Mouse (Mus musculus): ENCODE measurements at regions not wholly inside any gene's neighbourhood (a gene's known extent, or its start where the extent isn't known, plus 50 kb on each side); places are given as distances from the start of the nearest gene placed in this dataset.

DNA sequence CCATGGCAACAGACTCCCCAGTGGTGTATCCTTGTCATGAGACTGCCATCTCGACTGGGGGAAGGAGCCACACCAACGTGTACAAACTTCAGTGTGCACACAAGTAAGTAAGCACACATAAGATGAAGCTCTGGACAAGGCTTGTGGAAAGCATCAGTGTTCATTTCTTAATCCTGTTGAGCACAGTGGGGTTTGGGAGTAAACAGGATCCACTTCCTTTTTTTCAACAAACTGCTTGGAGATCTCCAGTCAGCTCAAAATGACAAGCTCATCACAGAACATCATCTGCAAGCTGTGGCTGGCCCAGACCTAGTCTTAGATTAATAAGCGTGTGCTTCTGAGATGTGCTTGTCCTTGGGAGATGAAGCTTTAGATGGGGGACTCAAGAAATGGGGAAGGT lies 75.6 kb upstream of the Nrp1 start:
- TF ChIP-seq CTCF (IDR thresholded peaks at IDR 0.05 in 2 of 3, conservative IDR thresholded peaks at IDR 0.05 in 1 of 3; ENCODE audit: control insufficient read depth in 1 of 3, insufficient read depth in 1 of 3, low read depth in 2 of 3, low read length in 3 of 3, poor library complexity in 1 of 3, severe bottlenecking in 1 of 3) (no peak), GABPA (IDR thresholded peaks at IDR 0.05; ENCODE audit: low read depth, low read length) (no peak)
- Histone ChIP-seq H3K9ac (ENCODE audit: control insufficient read depth, low read depth, low read length, poor library complexity, severe bottlenecking) (no peak overlapping the region), H3K4me1 (ENCODE audit: control insufficient read depth in 1 of 2, insufficient read depth in 2 of 2, low read length in 2 of 2) (no peaks in the 10 kb centered on the region), H3K36me3 (ENCODE audit: control insufficient read depth in 1 of 2, insufficient read depth in 2 of 2, low read length in 2 of 2) (no peaks in the 10 kb centered on the region), H3K27me3 (ENCODE audit: control insufficient read depth in 1 of 2, insufficient read depth in 2 of 2, low read length in 2 of 2) (no peaks in the 10 kb centered on the region), H3K79me2 (ENCODE audit: control insufficient read depth, insufficient read depth, low read length, poor library complexity) (no peaks in the 10 kb centered on the region), H3K27ac (ENCODE audit: control insufficient read depth, low read depth, low read length) (no peak overlapping the region), H3K4me3 (ENCODE audit: control insufficient read depth in 1 of 2, insufficient read depth in 1 of 2, low read depth in 2 of 2, low read length in 2 of 2) (no peak overlapping the region), H3K9me3 (replicated peaks; ENCODE audit: insufficient read depth, low read length) (no peaks in the 10 kb centered on the region)
- no peak for DNase-seq (ENCODE audit: low read depth, low spot score)

- TF ChIP-seq KAT2A (conservative IDR thresholded peaks at IDR 0.05; ENCODE audit: low read depth, low read length), result no peak
- TF ChIP-seq MEF2A (IDR thresholded peaks at IDR 0.05; ENCODE audit: extremely low read depth, insufficient replicate concordance, low read depth, low read length, poor library complexity, severe bottlenecking), result no peak
- no peak for TF ChIP-seq BHLHE40 (IDR thresholded peaks at IDR 0.05; ENCODE audit: borderline replicate concordance, low read depth, low read length)
- TF ChIP-seq CHD1 (IDR thresholded peaks at IDR 0.05; ENCODE audit: low read depth, low read length), result no peak
- no peak for TF ChIP-seq MXI1 (IDR thresholded peaks at IDR 0.05; ENCODE audit: low read depth, low read length)
- no peak for TF ChIP-seq MAZ (IDR thresholded peaks at IDR 0.05; ENCODE audit: low read depth, low read length)
- no peak for TF ChIP-seq USF1 (IDR thresholded peaks at IDR 0.05; ENCODE audit: low read depth, low read length)
- TF ChIP-seq ZNF384 (IDR thresholded peaks at IDR 0.05; ENCODE audit: low read depth, low read length), result no peak
- TF ChIP-seq CHD2 (IDR thresholded peaks at IDR 0.05; ENCODE audit: low read length), result no peak
- no peak for TF ChIP-seq TAL1 (IDR thresholded peaks at IDR 0.05; ENCODE audit: low read length)
- TF ChIP-seq ZC3H11A (IDR thresholded peaks at IDR 0.05; ENCODE audit: low read depth, low read length), result no peak
- no peak for TF ChIP-seq RCOR1 (IDR thresholded peaks at IDR 0.05; ENCODE audit: low read depth, low read length)
Observed at GRCm38 (mm10) chr8:128283365-128283764, 75.0 kb upstream of the Nrp1 start.

GRCm38 (mm10) chr8:128284816-128285215 lies 73.6 kb upstream of the Nrp1 start:
- no peak overlapping the region for H3K9ac ChIP-seq (ENCODE audit: control insufficient read depth, low read depth, low read length, poor library complexity, severe bottlenecking)
- H3K79me2 ChIP-seq (ENCODE audit: control insufficient read depth, insufficient read depth, low read length, poor library complexity), result no peaks in the 10 kb centered on the region
- no peak for DNase-seq (ENCODE audit: low read depth, low spot score)
- TF ChIP-seq HCFC1 (IDR thresholded peaks at IDR 0.05; ENCODE audit: low read depth, low read length), result no peak
- no peak for TF ChIP-seq ELF1 (IDR thresholded peaks at IDR 0.05; ENCODE audit: low read depth, low read length)
- TF ChIP-seq MAFK (IDR thresholded peaks at IDR 0.05; ENCODE audit: borderline replicate concordance, low read depth, low read length), result no peak
- no peak for TF ChIP-seq USF2 (IDR thresholded peaks at IDR 0.05; ENCODE audit: borderline replicate concordance in 1 of 2, insufficient read depth in 1 of 2, low read depth in 1 of 2, low read length in 2 of 2)
- no peak for TF ChIP-seq ZMIZ1 (IDR thresholded peaks at IDR 0.05; ENCODE audit: low read depth, low read length)
- no peak for TF ChIP-seq TBP (IDR thresholded peaks at IDR 0.05; ENCODE audit: low read depth, low read length)
- TF ChIP-seq TAL1 (IDR thresholded peaks at IDR 0.05; ENCODE audit: low read length), result no peak
- no peak for TF ChIP-seq CHD2 (IDR thresholded peaks at IDR 0.05; ENCODE audit: low read length)
- no peak overlapping the region for H3K4me3 ChIP-seq (ENCODE audit: control insufficient read depth in 1 of 2, insufficient read depth in 1 of 2, low read depth in 2 of 2, low read length in 2 of 2)
- H3K9me3 ChIP-seq (replicated peaks; ENCODE audit: insufficient read depth, low read length), result no peaks in the 10 kb centered on the region
- no peaks in the 10 kb centered on the region for H3K27me3 ChIP-seq (ENCODE audit: control insufficient read depth in 1 of 2, insufficient read depth in 2 of 2, low read length in 2 of 2)
- no peak overlapping the region for H3K27ac ChIP-seq (ENCODE audit: control insufficient read depth, low read depth, low read length)
- H3K36me3 ChIP-seq (ENCODE audit: control insufficient read depth in 1 of 2, insufficient read depth in 2 of 2, low read length in 2 of 2), result no peaks in the 10 kb centered on the region
- H3K4me1 ChIP-seq (ENCODE audit: control insufficient read depth in 1 of 2, insufficient read depth in 2 of 2, low read length in 2 of 2), result no peaks in the 10 kb centered on the region

More at GRCm38 (mm10) chr8:128283365-128283764, 75.0 kb upstream of the Nrp1 start:
- DNase-seq (ENCODE audit: low read depth, low spot score), result no peak
- Histone ChIP-seq H3K9ac (ENCODE audit: control insufficient read depth, low read depth, low read length, poor library complexity, severe bottlenecking) (no peak overlapping the region), H3K79me2 (ENCODE audit: control insufficient read depth, insufficient read depth, low read length, poor library complexity) (no peaks in the 10 kb centered on the region), H3K36me3 (ENCODE audit: control insufficient read depth in 1 of 2, insufficient read depth in 2 of 2, low read length in 2 of 2) (no peaks in the 10 kb centered on the region), H3K4me3 (ENCODE audit: control insufficient read depth in 1 of 2, insufficient read depth in 1 of 2, low read depth in 2 of 2, low read length in 2 of 2) (no peak overlapping the region), H3K27ac (ENCODE audit: control insufficient read depth, low read depth, low read length) (no peak overlapping the region), H3K9me3 (replicated peaks; ENCODE audit: insufficient read depth, low read length) (no peaks in the 10 kb centered on the region), H3K27me3 (ENCODE audit: control insufficient read depth in 1 of 2, insufficient read depth in 2 of 2, low read length in 2 of 2) (no peaks in the 10 kb centered on the region), H3K4me1 (ENCODE audit: control insufficient read depth in 1 of 2, insufficient read depth in 2 of 2, low read length in 2 of 2) (no peaks in the 10 kb centered on the region)
